Mouse (Mus musculus) ES-E14 (cell line): ENCODE results near the gene Lrrc43.

ENCODE experiments used
- MAFK ChIP-seq: IDR thresholded peaks from 2 replicates; pipeline ENCODE4 v1.6.1; 2014; ENCODE audit warnings: mild to moderate bottlenecking, low read depth, low read length, inconsistent platforms; ENCODE audit not compliant: insufficient read depth
- ZNF384 ChIP-seq: IDR thresholded peaks from 2 replicates; pipeline ENCODE4 v1.6.1; 2012; ENCODE audit warnings: low read depth, low read length, inconsistent platforms

DNA sequence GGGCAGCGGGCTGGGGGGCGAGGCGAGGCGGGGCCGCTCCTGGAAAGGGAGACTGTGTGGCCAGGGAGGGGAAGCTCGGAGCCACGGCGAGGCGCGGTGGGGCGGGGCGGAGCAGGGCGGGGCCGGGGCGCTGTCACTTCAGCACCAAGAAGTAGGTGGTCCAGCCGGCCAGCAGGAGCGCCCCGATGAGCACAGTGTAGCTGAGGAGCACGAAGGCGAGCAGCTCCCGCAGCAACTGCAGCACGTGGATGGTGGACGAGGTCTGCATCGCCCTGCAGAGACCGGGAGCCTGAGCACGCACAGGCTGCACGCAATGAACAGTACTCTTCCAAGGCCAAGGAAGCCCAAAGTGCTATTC, 35.3 kb downstream of the Lrrc43 start:
- TF ChIP-seq MAFK (no peak), ZNF384 (no peak)
